Mouse (Mus musculus) lung, adult 2 months (tissue): ENCODE measurements at regions not wholly inside any gene's neighbourhood (a gene's known extent, or its start where the extent isn't known, plus 50 kb on each side); places are given as distances from the start of the nearest gene placed in this dataset.

ENCODE experiments used
- CTCF ChIP-seq: fragments of 200-500 bp; IDR thresholded peaks from 2 replicates; pipeline ENCODE4 v1.5.1; 2011; ENCODE audit warnings: mild to moderate bottlenecking, low read length, control low read depth; ENCODE audit not compliant: insufficient read depth
- POLR2A ChIP-seq: fragments of 200-500 bp; IDR thresholded peaks from 2 replicates; pipeline ENCODE4 v1.6.1; 2011; ENCODE audit warnings: low read depth, mild to moderate bottlenecking, control low read depth, low read length, borderline replicate concordance; ENCODE audit errors: extremely low read depth

GRCm38 (mm10) chr1:194208034-194209000 is 409.7 kb upstream of the Plxna2 start:
- TF ChIP-seq CTCF: no peak
- no peak for TF ChIP-seq POLR2A
